Mouse (Mus musculus): ENCODE measurements around the gene D10Wsu102e. TPM values are rescaled to one million over a fixed set of nuclear protein-coding genes. Genes with fewer than 3 reads are reported as not detected.
A peak's percentile ranks its signal among the peaks of the same experiment; 100 is the strongest.

Gene D10Wsu102e
- polyA plus RNA-seq (2014; fragmentation: Nextera tagmentation; extraction: Ambion mirVana): 0.41 and 0.42 TPM in 2 replicates

DNA sequence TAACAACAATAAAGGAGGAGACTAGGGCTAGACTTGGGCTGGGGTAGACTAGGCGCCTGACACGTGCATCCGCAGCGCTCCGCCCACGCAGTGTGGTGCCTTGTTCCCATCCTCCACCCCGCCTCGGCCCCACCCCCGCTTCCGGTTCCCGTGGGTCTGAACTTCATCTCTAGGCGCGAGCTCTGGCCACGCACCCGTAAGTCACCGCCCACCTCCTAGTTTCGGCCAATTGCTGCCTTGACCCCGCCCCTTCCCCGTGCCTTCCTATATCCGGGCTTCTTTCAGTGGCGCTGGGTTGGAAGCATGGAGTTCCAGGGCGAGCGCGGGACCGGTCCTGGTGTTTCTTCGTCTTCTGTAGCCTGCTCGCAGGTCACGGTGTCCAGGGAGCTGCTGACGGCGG is at the start of gene D10Wsu102e:
Gene D10Wsu102e (plus strand): TSS at position 266 of the 400 bp plus-strand sequence.
- no peaks in the 10 kb centered on the region for H3K9me3 ChIP-seq (ENCODE audit: control insufficient read depth, low read length)
- H3K27ac ChIP-seq (replicated peaks in 1 of 2; ENCODE audit: control insufficient read depth in 1 of 2, insufficient read depth in 1 of 2, low read depth in 2 of 2, low read length in 2 of 2): peak within 1 kb of the TSS; percentile 14 to 55; a peak in 3 of 4 replicates
- H3K4me2 ChIP-seq (ENCODE audit: low read length): peak within 1 kb of the TSS; percentile 93
- H3K36me3 ChIP-seq (ENCODE audit: control insufficient read depth, insufficient read depth, low read length): peaks cover 27% of the 10 kb centered on the region
- H3K9ac ChIP-seq (ENCODE audit: low read length): peak within 1 kb of the TSS; percentile 82
- WGBS: 1% methylated on average over 30 of the region's 30 CpGs
- H3K4me1 ChIP-seq (ENCODE audit: control insufficient read depth in 2 of 2, insufficient read depth in 2 of 2, low read length in 2 of 2): peaks cover 7 to 20% of the 10 kb centered on the region in 2 experiments
- ATAC-seq (ENCODE audit: insufficient number of reproducible peaks, insufficient read depth, low FRiP score, low read depth): peak; percentile 94
- H3K4me3 ChIP-seq (ENCODE audit: control insufficient read depth in 1 of 2, insufficient read depth in 1 of 2, low read depth in 1 of 2, low read length in 2 of 2): peak within 1 kb of the TSS; percentile 65 to 80
- no peaks in the 10 kb centered on the region for H3K27me3 ChIP-seq (ENCODE audit: control insufficient read depth, insufficient read depth, low read length)

DNA sequence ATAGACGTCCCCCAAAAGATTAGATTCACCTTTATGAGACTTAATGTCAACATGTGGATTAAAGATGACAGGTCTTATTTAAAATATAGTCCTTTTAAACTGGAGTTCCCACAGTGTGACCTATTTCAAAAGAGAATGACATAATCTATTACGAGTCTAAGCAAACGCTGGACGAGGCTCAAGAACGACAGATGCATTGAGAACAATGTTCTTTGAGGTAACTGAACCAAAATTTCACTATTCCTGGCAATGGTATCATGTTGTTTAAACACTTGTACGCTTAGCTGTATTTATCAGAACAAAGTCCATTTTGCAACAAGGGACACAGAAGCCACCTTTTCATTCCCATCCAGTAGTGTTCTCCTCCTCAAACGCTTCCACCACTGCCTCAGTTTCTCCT is 49.7 kb upstream of the D10Wsu102e start:
- Histone ChIP-seq H3K4me3 (ENCODE audit: control insufficient read depth in 1 of 2, insufficient read depth in 1 of 2, low read depth in 1 of 2, low read length in 2 of 2) (no peak overlapping the region), H3K4me2 (ENCODE audit: low read length) (no peak overlapping the region), H3K27me3 (ENCODE audit: control insufficient read depth, insufficient read depth, low read length) (no peaks in the 10 kb centered on the region), H3K9ac (ENCODE audit: low read length) (no peak overlapping the region), H3K27ac (replicated peaks in 1 of 2; ENCODE audit: control insufficient read depth in 1 of 2, insufficient read depth in 1 of 2, low read depth in 2 of 2, low read length in 2 of 2) (no peak overlapping the region), H3K36me3 (ENCODE audit: control insufficient read depth, insufficient read depth, low read length) (no peaks in the 10 kb centered on the region), H3K4me1 (ENCODE audit: control insufficient read depth in 2 of 2, insufficient read depth in 2 of 2, low read length in 2 of 2) (no peaks in the 10 kb centered on the region), H3K9me3 (ENCODE audit: control insufficient read depth, low read length) (0 out of 2 replicates have a peak, but pooled peaks cover 6% of the 10 kb centered on the region)
- no peak for ATAC-seq (ENCODE audit: insufficient number of reproducible peaks, insufficient read depth, low FRiP score, low read depth)
- WGBS: 81% methylated on average over 7 of the region's 7 CpGs

DNA sequence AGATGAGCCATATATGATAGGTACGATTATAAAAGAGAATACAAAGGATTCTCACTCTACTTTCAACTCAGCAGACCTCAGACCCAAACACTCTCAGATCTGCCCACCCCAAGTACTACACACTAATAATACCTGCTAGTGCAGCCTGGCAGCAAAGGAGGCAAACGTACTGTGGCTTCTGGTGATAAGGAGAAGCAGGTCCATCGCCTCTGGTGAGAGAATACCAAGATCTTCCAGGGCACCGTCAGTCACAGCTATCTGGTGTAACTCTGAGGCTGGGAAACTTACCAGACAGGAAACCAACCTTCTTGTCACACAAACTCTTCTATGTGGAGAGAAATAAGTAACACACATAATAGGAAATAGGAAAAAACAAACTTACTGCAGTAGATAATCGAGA is 47.0 kb upstream of the D10Wsu102e start:
- WGBS: 44% methylated on average over 5 of the region's 5 CpGs
- H3K27ac ChIP-seq (replicated peaks in 1 of 2; ENCODE audit: control insufficient read depth in 1 of 2, insufficient read depth in 1 of 2, low read depth in 2 of 2, low read length in 2 of 2): no peak overlapping the region
- H3K36me3 ChIP-seq (ENCODE audit: control insufficient read depth, insufficient read depth, low read length): no peaks in the 10 kb centered on the region
- no peaks in the 10 kb centered on the region for H3K4me1 ChIP-seq (ENCODE audit: control insufficient read depth in 2 of 2, insufficient read depth in 2 of 2, low read length in 2 of 2)
- H3K9me3 ChIP-seq (ENCODE audit: control insufficient read depth, low read length): 0 out of 2 replicates have a peak, but pooled peaks cover 6% of the 10 kb centered on the region
- no peak overlapping the region for H3K4me3 ChIP-seq (ENCODE audit: control insufficient read depth in 1 of 2, insufficient read depth in 1 of 2, low read depth in 1 of 2, low read length in 2 of 2)
- H3K27me3 ChIP-seq (ENCODE audit: control insufficient read depth, insufficient read depth, low read length): no peaks in the 10 kb centered on the region
- H3K4me2 ChIP-seq (ENCODE audit: low read length): no peak overlapping the region
- ATAC-seq (ENCODE audit: insufficient number of reproducible peaks, insufficient read depth, low FRiP score, low read depth): no peak
- H3K9ac ChIP-seq (ENCODE audit: low read length): no peak overlapping the region

DNA sequence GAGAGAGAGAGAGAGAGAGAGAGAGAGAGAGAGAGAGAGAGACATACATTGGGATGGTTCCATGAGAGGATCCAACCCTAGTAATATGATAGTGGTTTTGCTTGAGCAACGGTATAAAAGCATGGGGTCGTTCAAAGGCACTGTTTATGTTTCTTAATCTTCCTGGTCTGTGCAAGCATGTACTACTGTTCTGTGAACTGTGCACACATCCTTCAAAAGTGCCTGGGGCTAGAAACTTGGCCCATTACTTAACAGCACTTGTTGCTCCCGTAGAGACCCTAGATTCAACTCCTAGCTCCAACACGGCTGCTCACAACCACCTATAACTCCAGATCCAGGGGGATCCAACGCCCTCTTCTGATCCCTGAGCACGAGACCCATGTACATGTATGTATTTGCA is 39.6 kb upstream of the D10Wsu102e start:
- WGBS: 80% methylated on average over 6 of the region's 6 CpGs
- no peak overlapping the region for H3K27ac ChIP-seq (replicated peaks in 1 of 2; ENCODE audit: control insufficient read depth in 1 of 2, insufficient read depth in 1 of 2, low read depth in 2 of 2, low read length in 2 of 2)
- H3K4me2 ChIP-seq (ENCODE audit: low read length): no peak overlapping the region
- no peak overlapping the region for H3K4me3 ChIP-seq (ENCODE audit: control insufficient read depth in 1 of 2, insufficient read depth in 1 of 2, low read depth in 1 of 2, low read length in 2 of 2)
- no peaks in the 10 kb centered on the region for H3K27me3 ChIP-seq (ENCODE audit: control insufficient read depth, insufficient read depth, low read length)
- H3K9me3 ChIP-seq (ENCODE audit: control insufficient read depth, low read length): no peaks in the 10 kb centered on the region
- no peaks in the 10 kb centered on the region for H3K36me3 ChIP-seq (ENCODE audit: control insufficient read depth, insufficient read depth, low read length)
- no peak overlapping the region for H3K9ac ChIP-seq (ENCODE audit: low read length)
- no peaks in the 10 kb centered on the region for H3K4me1 ChIP-seq (ENCODE audit: control insufficient read depth in 2 of 2, insufficient read depth in 2 of 2, low read length in 2 of 2)
- ATAC-seq (ENCODE audit: insufficient number of reproducible peaks, insufficient read depth, low FRiP score, low read depth): no peak

GRCm38 (mm10) chr10:83320870-83321269 is 39.2 kb upstream of the D10Wsu102e start:
- WGBS: 90% methylated on average over 7 of the region's 7 CpGs
- Histone ChIP-seq H3K27me3 (ENCODE audit: control insufficient read depth, insufficient read depth, low read length) (no peaks in the 10 kb centered on the region), H3K4me2 (ENCODE audit: low read length) (no peak overlapping the region), H3K27ac (replicated peaks in 1 of 2; ENCODE audit: control insufficient read depth in 1 of 2, insufficient read depth in 1 of 2, low read depth in 2 of 2, low read length in 2 of 2) (no peak overlapping the region), H3K36me3 (ENCODE audit: control insufficient read depth, insufficient read depth, low read length) (no peaks in the 10 kb centered on the region), H3K4me1 (ENCODE audit: control insufficient read depth in 2 of 2, insufficient read depth in 2 of 2, low read length in 2 of 2) (no peaks in the 10 kb centered on the region), H3K9me3 (ENCODE audit: control insufficient read depth, low read length) (no peaks in the 10 kb centered on the region), H3K9ac (ENCODE audit: low read length) (no peak overlapping the region), H3K4me3 (ENCODE audit: control insufficient read depth in 1 of 2, insufficient read depth in 1 of 2, low read depth in 1 of 2, low read length in 2 of 2) (no peak overlapping the region)
- ATAC-seq (ENCODE audit: insufficient number of reproducible peaks, insufficient read depth, low FRiP score, low read depth): no peak

DNA sequence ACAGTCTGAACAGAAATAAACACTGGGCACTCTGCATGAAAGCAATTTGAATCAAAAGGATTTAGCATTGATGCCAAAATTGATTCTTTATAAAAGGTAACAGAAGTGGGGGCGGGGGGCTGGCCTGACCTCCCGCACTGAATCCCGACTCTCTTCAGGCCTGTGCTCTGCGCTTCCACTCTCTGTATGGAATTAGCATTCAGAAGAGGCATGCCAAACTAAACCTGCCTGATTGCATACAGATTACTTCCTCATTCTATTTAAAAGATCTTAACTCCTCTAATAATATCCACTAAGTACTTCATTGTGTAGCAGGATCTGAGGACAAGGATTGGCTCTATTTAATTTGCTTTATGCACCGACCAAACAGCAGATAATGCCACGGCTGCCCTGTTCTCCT is 38.5 kb upstream of the D10Wsu102e start:
- Histone ChIP-seq H3K4me1 (ENCODE audit: control insufficient read depth in 2 of 2, insufficient read depth in 2 of 2, low read length in 2 of 2) (no peaks in the 10 kb centered on the region), H3K4me2 (ENCODE audit: low read length) (no peak overlapping the region), H3K9ac (ENCODE audit: low read length) (no peak overlapping the region), H3K27ac (replicated peaks in 1 of 2; ENCODE audit: control insufficient read depth in 1 of 2, insufficient read depth in 1 of 2, low read depth in 2 of 2, low read length in 2 of 2) (no peak overlapping the region), H3K9me3 (ENCODE audit: control insufficient read depth, low read length) (no peaks in the 10 kb centered on the region), H3K36me3 (ENCODE audit: control insufficient read depth, insufficient read depth, low read length) (no peaks in the 10 kb centered on the region), H3K27me3 (ENCODE audit: control insufficient read depth, insufficient read depth, low read length) (no peaks in the 10 kb centered on the region), H3K4me3 (ENCODE audit: control insufficient read depth in 1 of 2, insufficient read depth in 1 of 2, low read depth in 1 of 2, low read length in 2 of 2) (no peak overlapping the region)
- no peak for ATAC-seq (ENCODE audit: insufficient number of reproducible peaks, insufficient read depth, low FRiP score, low read depth)
- 76% methylated on average over 6 of the region's 6 CpGs for WGBS

GRCm38 (mm10) chr10:83322551-83323100 is 37.4 kb upstream of the D10Wsu102e start:
- H3K9me3 ChIP-seq (ENCODE audit: control insufficient read depth, low read length): no peaks in the 10 kb centered on the region
- no peak overlapping the region for H3K9ac ChIP-seq (ENCODE audit: low read length)
- no peak overlapping the region for H3K4me2 ChIP-seq (ENCODE audit: low read length)
- no peaks in the 10 kb centered on the region for H3K27me3 ChIP-seq (ENCODE audit: control insufficient read depth, insufficient read depth, low read length)
- H3K36me3 ChIP-seq (ENCODE audit: control insufficient read depth, insufficient read depth, low read length): no peaks in the 10 kb centered on the region
- H3K27ac ChIP-seq (replicated peaks in 1 of 2; ENCODE audit: control insufficient read depth in 1 of 2, insufficient read depth in 1 of 2, low read depth in 2 of 2, low read length in 2 of 2): no peak overlapping the region
- no peak overlapping the region for H3K4me3 ChIP-seq (ENCODE audit: control insufficient read depth in 1 of 2, insufficient read depth in 1 of 2, low read depth in 1 of 2, low read length in 2 of 2)
- H3K4me1 ChIP-seq (ENCODE audit: control insufficient read depth in 2 of 2, insufficient read depth in 2 of 2, low read length in 2 of 2): no peaks in the 10 kb centered on the region
- no peak for ATAC-seq (ENCODE audit: insufficient number of reproducible peaks, insufficient read depth, low FRiP score, low read depth)
- 19% methylated on average over 7 of the region's 7 CpGs for WGBS

DNA sequence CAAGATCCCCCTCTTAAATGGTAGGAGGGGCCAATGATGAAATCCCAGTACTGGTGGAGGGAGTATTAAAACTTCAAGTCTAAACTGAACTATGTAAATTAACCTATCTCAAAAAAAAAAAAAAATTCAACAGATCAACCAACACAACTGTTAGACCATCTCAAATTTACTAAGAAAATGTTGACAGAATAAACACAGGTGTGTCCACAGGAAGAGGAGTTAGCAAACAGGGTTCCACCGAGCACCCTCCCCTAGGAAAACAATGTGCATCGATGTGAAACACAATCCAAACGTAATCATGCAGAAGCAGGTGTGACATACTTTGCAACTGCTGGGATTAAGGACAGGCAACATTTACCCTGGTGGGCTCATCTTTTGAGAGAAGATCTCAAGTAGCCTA is 35.1 kb upstream of the D10Wsu102e start:
- H3K9ac ChIP-seq (ENCODE audit: low read length): no peak overlapping the region
- WGBS: 77% methylated on average over 3 of the region's 3 CpGs
- H3K27me3 ChIP-seq (ENCODE audit: control insufficient read depth, insufficient read depth, low read length): no peaks in the 10 kb centered on the region
- H3K4me3 ChIP-seq (ENCODE audit: control insufficient read depth in 1 of 2, insufficient read depth in 1 of 2, low read depth in 1 of 2, low read length in 2 of 2): no peak overlapping the region
- no peaks in the 10 kb centered on the region for H3K9me3 ChIP-seq (ENCODE audit: control insufficient read depth, low read length)
- no peaks in the 10 kb centered on the region for H3K4me1 ChIP-seq (ENCODE audit: control insufficient read depth in 2 of 2, insufficient read depth in 2 of 2, low read length in 2 of 2)
- H3K4me2 ChIP-seq (ENCODE audit: low read length): no peak overlapping the region
- ATAC-seq (ENCODE audit: insufficient number of reproducible peaks, insufficient read depth, low FRiP score, low read depth): no peak
- H3K36me3 ChIP-seq (ENCODE audit: control insufficient read depth, insufficient read depth, low read length): no peaks in the 10 kb centered on the region
- no peak overlapping the region for H3K27ac ChIP-seq (replicated peaks in 1 of 2; ENCODE audit: control insufficient read depth in 1 of 2, insufficient read depth in 1 of 2, low read depth in 2 of 2, low read length in 2 of 2)

Measured in heart, embryonic 14.5 days (tissue).